Mouse (Mus musculus): Measurements from ENCODE around the gene Saa1. TPM values are rescaled to one million over a fixed set of nuclear protein-coding genes. Genes with fewer than 3 reads are reported as not detected.

Gene Saa1
- 1 to 10 TPM in 1 of 2 experiments, not detected in 1; 1.7 TPM for polyA plus RNA-seq (2017; shearing (Covaris generic))

DNA sequence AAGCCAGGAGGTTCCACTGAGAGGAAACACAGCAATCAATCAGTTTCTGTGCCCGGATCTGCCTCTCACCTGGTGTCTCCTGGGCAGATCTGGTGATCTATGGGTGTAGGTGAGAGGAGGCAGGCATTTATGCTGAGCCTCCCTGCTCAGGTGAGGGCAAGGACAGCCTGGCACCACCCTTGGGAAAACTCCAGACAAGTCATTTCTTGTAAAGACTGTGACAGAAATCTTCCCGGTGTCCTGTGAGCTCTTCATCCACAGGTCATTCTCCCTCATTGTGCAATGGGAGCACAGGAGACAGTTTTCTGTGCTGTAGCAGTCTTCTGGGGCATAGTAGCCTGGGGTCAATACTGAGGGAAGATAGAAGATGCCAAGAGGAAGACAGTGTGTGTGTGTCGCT, at the start of gene Saa1:
Gene Saa1, minus strand, starts transcription at position 101 of the 400 bp plus-strand sequence.

DNA sequence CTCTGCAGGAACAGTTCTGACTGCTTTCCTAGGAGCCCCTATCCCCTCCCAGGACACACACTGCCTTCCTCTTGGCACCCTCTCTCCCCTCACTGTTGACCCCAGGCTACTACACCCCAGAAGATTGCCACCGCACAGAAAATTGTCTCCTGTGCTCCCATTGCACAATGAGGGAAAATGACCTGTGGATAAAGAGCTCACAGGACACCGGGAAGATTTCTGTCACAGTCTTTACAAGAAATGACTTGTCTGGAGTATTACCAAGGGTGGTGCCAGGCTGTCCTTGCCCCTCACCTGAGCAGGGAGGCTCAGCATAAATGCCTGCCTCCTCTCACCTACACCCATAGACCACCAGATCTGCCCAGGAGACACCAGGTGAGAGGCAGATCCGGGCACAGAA, 8.7 kb upstream of the Saa1 start, which contains the start of gene Saa2:
Gene Saa2, plus strand, starts transcription at position 301 of the 400 bp plus-strand sequence.

DNA sequence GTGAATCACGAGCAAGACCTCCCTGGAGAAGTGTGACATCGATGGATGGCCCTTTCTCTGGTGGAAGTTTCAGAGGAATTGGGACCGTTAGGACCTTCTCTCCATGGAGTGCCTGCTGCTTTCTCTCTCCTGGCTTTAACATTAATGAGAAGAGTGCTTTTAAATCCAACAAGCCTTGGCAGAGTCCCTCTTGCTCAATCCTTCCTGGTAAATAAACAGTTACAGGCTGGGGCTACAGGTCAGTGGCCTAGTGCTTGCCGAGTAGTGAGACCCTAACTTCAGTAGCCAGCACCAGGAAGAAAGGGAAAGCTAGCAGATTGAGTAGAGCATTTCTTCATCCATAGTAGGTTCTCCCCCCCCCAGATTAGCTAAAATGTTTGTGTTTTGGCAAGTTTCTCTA, 10.3 kb downstream of the Saa1 start, which contains the start of gene Saa4:
Gene Saa4, minus strand, starts transcription at position 146 of the 400 bp plus-strand sequence.

DNA sequence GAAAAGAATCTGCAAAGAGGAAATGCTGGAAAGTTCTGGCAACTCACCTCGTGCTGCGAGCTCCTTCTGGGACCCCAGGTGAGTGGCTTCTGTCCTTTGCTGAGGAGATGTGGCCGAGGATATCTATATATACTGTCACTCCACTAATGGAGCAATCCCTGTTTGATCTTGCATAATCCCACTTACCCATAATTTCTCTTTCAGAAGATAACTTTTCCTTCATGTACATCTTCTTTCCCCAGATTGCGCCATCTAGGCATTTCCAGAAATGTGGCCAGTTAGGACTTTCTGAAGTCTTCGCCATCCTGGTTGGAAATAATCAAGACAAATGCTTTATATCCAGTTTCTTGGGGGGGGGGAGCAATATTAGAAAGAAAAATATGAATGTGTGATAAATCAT, 27.2 kb downstream of the Saa1 start, which contains the start of gene Saa3:
Gene Saa3, minus strand, starts transcription at position 101 of the 400 bp plus-strand sequence.

DNA sequence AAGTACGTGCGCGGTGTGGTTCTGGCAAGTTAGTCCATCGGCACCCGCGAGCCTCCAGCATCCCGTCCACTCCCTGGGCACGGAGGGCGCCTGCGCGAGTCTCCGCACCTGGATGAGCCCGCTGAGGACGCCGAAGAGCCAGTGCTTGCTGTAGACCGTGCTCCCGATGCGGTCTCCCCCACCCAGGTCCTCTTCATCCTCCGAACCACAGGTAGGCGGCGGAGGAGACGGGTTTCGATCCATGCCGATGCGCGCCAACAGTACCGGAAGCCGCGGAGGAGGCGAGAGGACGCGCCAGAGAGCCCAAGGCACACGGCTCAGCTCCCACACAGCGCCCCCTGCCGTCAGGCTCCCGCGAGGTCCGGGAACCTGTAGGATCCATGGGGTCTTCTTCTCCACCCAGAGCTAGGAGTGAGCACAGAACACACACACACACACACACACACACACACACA, 32.4 kb downstream of the Saa1 start, which contains the start of gene Saal1:
Gene Saal1, minus strand, starts transcription at position 291 of the 455 bp plus-strand sequence.

Other genes starting within 250 kb of the Saa1 start
- 10 to 100 TPM; 22.1 to 26.8 TPM for gene Sergef, start 103.2 kb downstream of the Saa1 start, polyA plus RNA-seq (2017; shearing (Covaris generic))
- under 1 TPM in 1 of 2 experiments, not detected in 1; 0.06 TPM for gene Tph1, start 70.4 kb downstream of the Saa1 start, polyA plus RNA-seq (2017; shearing (Covaris generic))
- gene Saal1, start 32.3 kb downstream of the Saa1 start, polyA plus RNA-seq (2017; shearing (Covaris generic)), result 10 to 100 TPM; 13.3 to 22.1 TPM
- gene Saa3, start 27.3 kb downstream of the Saa1 start, polyA plus RNA-seq (2017; shearing (Covaris generic)), result not detected
- not detected for gene Saa4, start 10.4 kb downstream of the Saa1 start, polyA plus RNA-seq (2017; shearing (Covaris generic))
- gene Saa2, start 8.8 kb upstream of the Saa1 start, polyA plus RNA-seq (2017; shearing (Covaris generic)), result under 1 TPM; 0.75 TPM
- gene Hps5, start 53.1 kb upstream of the Saa1 start, polyA plus RNA-seq (2017; shearing (Covaris generic)), result 10 to 100 TPM; 34.6 TPM
- gene Gtf2h1, start 53.1 kb upstream of the Saa1 start, polyA plus RNA-seq (2017; shearing (Covaris generic)), result 10 to 100 TPM; 49.4 to 58.2 TPM
- 1,000 to 10,000 TPM in 1 of 2 experiments, 100 to 1,000 TPM in 1; 964 to 1,128 TPM for gene Ldha, start 98.5 kb upstream of the Saa1 start, polyA plus RNA-seq (2017; shearing (Covaris generic))
- not detected for gene Ldhc, start 118.2 kb upstream of the Saa1 start, polyA plus RNA-seq (2017; shearing (Covaris generic))
- gene Tsg101, start 177.0 kb upstream of the Saa1 start, polyA plus RNA-seq (2017; shearing (Covaris generic)), result 100 to 1,000 TPM; 114 to 143 TPM
- 1 to 10 TPM; 5.2 to 6.3 TPM for gene Uevld, start 215.5 kb upstream of the Saa1 start, polyA plus RNA-seq (2017; shearing (Covaris generic))
- 1 to 10 TPM in 1 of 2 experiments, not detected in 1; 1.4 TPM for gene Gm9999, start 240.6 kb upstream of the Saa1 start, polyA plus RNA-seq (2017; shearing (Covaris generic))